Mouse (Mus musculus) lung, embryonic 15.5 days (tissue): ENCODE results near the gene Lclat1. TPM values are rescaled to one million over a fixed set of nuclear protein-coding genes. Genes with fewer than 3 reads are reported as not detected.

ENCODE experiments used
- ATAC-seq: fragments of 200-750 bp; cut with Nextera tagmentation; 2 replicates; pipeline ENCODE4 v1.8.0; 2017; ENCODE audit warnings: moderate number of reproducible peaks, borderline replicate concordance; ENCODE audit not compliant: low FRiP score, low TSS enrichment; ENCODE audit errors: extremely low read depth
- H3K27ac ChIP-seq: fragments of 300-500 bp; sonication (generic); 2 replicates; pipeline ENCODE4 v1.5.1; 2015; ENCODE audit warnings: moderate library complexity, mild to moderate bottlenecking, inconsistent platforms
- H3K27me3 ChIP-seq: fragments of 300-500 bp; sonication (generic); 2 replicates; pipeline ENCODE4 v1.6.1; 2015; ENCODE audit warnings: inconsistent platforms
- H3K36me3 ChIP-seq: fragments of 300-500 bp; sonication (generic); 2 replicates; pipeline ENCODE4 v1.6.1; 2015; ENCODE audit warnings: inconsistent platforms
- H3K4me1 ChIP-seq: fragments of 300-500 bp; sonication (generic); 2 replicates; pipeline ENCODE4 v1.6.1; 2015; ENCODE audit warnings: inconsistent platforms
- H3K4me2 ChIP-seq: fragments of 300-500 bp; sonication (generic); 2 replicates; pipeline ENCODE4 v1.6.1; 2015; ENCODE audit warnings: inconsistent platforms, mild to moderate bottlenecking, moderate library complexity
- H3K4me3 ChIP-seq: fragments of 300-500 bp; sonication (generic); 2 replicates; pipeline ENCODE4 v1.5.1; 2015; ENCODE audit warnings: mild to moderate bottlenecking, inconsistent platforms
- H3K9ac ChIP-seq: fragments of 300-500 bp; sonication (generic); 2 replicates; pipeline ENCODE4 v1.6.1; 2015; ENCODE audit warnings: inconsistent platforms
- H3K9me3 ChIP-seq: fragments of 300-500 bp; sonication (generic); 2 replicates; pipeline ENCODE4 v1.6.1; 2016; ENCODE audit warnings: inconsistent platforms
- WGBS: fragments of 180-500 bp; shearing (Covaris S2); methylation state at CpG from one replicate; pipeline ENCODE4 v1.1.7; 2015; 5-methylcytosine and 5-hydroxymethylcytosine counted together
- polyA plus RNA-seq: library from polyadenylated mRNA; unstranded; fragments of >200 nt; fragmentation: Nextera tagmentation; extraction: Ambion mirVana; gene quantifications from 2 replicates; pipeline ENCODE4 v1.2.1, GENCODE M21; 2015

Gene Lclat1
- polyA plus RNA-seq, 1 experiment from 2014 or later, result 13.4 TPM

- H3K4me1 ChIP-seq, result peaks cover 8% of the 10 kb centered on the region
- no peak overlapping the region for H3K4me2 ChIP-seq
- no peak overlapping the region for H3K27ac ChIP-seq
- H3K9me3 ChIP-seq, result no peaks in the 10 kb centered on the region
- WGBS, result 84% methylated on average over 11 of the region's 11 CpGs
- H3K4me3 ChIP-seq, result no peak overlapping the region
- no peak overlapping the region for H3K9ac ChIP-seq
- H3K27me3 ChIP-seq, result no peaks in the 10 kb centered on the region
- no peak for ATAC-seq
- H3K36me3 ChIP-seq, result no peaks in the 10 kb centered on the region
These were observed 12.7 kb upstream of the Lclat1 start for GRCm38 (mm10) chr17:73095070-73095469.

GRCm38 (mm10) chr17:73095585-73095984 is 12.2 kb upstream of the Lclat1 start:
- H3K27ac ChIP-seq, result no peak overlapping the region
- 92% methylated on average over 8 of the region's 8 CpGs for WGBS
- peaks cover 8% of the 10 kb centered on the region for H3K4me1 ChIP-seq
- H3K9ac ChIP-seq, result no peak overlapping the region
- no peak overlapping the region for H3K4me2 ChIP-seq
- no peak overlapping the region for H3K4me3 ChIP-seq
- no peaks in the 10 kb centered on the region for H3K27me3 ChIP-seq
- H3K9me3 ChIP-seq, result no peaks in the 10 kb centered on the region
- no peaks in the 10 kb centered on the region for H3K36me3 ChIP-seq
- ATAC-seq, result no peak

DNA sequence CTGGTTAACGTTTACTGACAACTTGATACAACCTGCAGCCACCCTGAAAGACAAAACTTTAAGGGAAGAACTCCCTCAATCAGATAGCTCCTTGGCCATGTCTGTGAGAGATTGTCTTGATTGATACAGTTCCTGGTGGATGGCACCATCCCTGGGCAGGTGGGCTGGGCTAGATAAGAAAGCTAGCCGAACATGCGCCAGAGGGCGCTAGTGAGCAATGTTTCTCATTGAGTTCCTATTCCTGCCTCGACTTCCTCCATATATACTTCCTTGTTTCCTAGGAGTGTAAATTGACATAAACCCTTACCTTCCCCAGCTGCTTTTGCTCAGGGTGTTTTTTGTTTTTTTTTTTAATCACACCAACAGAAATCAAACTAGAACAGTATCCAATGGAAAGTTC is 11.3 kb upstream of the Lclat1 start:
- Histone ChIP-seq H3K4me1 (peaks cover 8% of the 10 kb centered on the region), H3K9me3 (no peaks in the 10 kb centered on the region), H3K4me3 (no peak overlapping the region), H3K9ac (no peak overlapping the region), H3K36me3 (no peaks in the 10 kb centered on the region), H3K4me2 (no peak overlapping the region), H3K27me3 (no peaks in the 10 kb centered on the region), H3K27ac (no peak overlapping the region)
- no peak for ATAC-seq
- 43% methylated on average over 5 of the region's 5 CpGs for WGBS

GRCm38 (mm10) chr17:73098636-73099035 is 9.1 kb upstream of the Lclat1 start:
- WGBS, result 29% methylated on average over 1 of the region's 1 CpGs
- H3K4me2 ChIP-seq, result no peak overlapping the region
- H3K27me3 ChIP-seq, result no peaks in the 10 kb centered on the region
- H3K9ac ChIP-seq, result no peak overlapping the region
- no peak overlapping the region for H3K4me3 ChIP-seq
- H3K27ac ChIP-seq, result no peak overlapping the region
- H3K36me3 ChIP-seq, result no peaks in the 10 kb centered on the region
- no peak; the same call in 1 of the 2 replicates for ATAC-seq
- no peaks in the 10 kb centered on the region for H3K9me3 ChIP-seq
- H3K4me1 ChIP-seq, result no peaks in the 10 kb centered on the region

- H3K9ac ChIP-seq, result no peak overlapping the region
- no peaks in the 10 kb centered on the region for H3K4me1 ChIP-seq
- no peak overlapping the region for H3K4me2 ChIP-seq
- H3K27ac ChIP-seq, result no peak overlapping the region
- no peak overlapping the region for H3K4me3 ChIP-seq
- H3K9me3 ChIP-seq, result no peaks in the 10 kb centered on the region
- no peak for ATAC-seq
- no peaks in the 10 kb centered on the region for H3K36me3 ChIP-seq
- 92% methylated on average over 5 of the region's 5 CpGs for WGBS
- H3K27me3 ChIP-seq, result no peaks in the 10 kb centered on the region
These were observed 7.4 kb upstream of the Lclat1 start for GRCm38 (mm10) chr17:73100396-73100795.

DNA sequence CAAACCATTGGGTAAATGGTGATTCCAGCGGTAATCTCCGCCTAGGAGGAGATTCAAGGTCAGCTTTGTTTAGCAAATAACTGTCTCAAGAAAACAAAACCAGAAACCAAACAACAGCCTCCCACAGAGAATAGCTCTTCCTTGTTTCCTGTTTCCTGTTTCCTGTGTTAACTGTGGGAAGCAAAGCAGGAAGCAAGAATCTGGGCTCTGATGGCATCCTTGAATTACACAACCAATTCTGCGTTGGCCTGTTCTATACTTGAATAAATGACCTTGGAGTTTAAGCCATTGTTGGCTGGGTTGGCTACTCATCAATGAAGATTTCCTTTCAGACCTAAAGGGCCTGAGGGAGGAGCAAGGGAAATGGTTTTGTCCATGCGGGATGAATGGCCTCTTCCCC is 5.2 kb upstream of the Lclat1 start:
- 73% methylated on average over 4 of the region's 4 CpGs for WGBS
- Histone ChIP-seq H3K9me3 (no peaks in the 10 kb centered on the region), H3K9ac (no peak overlapping the region), H3K4me1 (no peaks in the 10 kb centered on the region), H3K27me3 (no peaks in the 10 kb centered on the region), H3K36me3 (no peaks in the 10 kb centered on the region), H3K4me3 (no peak overlapping the region), H3K27ac (no peak overlapping the region), H3K4me2 (no peak overlapping the region)
- no peak for ATAC-seq

DNA sequence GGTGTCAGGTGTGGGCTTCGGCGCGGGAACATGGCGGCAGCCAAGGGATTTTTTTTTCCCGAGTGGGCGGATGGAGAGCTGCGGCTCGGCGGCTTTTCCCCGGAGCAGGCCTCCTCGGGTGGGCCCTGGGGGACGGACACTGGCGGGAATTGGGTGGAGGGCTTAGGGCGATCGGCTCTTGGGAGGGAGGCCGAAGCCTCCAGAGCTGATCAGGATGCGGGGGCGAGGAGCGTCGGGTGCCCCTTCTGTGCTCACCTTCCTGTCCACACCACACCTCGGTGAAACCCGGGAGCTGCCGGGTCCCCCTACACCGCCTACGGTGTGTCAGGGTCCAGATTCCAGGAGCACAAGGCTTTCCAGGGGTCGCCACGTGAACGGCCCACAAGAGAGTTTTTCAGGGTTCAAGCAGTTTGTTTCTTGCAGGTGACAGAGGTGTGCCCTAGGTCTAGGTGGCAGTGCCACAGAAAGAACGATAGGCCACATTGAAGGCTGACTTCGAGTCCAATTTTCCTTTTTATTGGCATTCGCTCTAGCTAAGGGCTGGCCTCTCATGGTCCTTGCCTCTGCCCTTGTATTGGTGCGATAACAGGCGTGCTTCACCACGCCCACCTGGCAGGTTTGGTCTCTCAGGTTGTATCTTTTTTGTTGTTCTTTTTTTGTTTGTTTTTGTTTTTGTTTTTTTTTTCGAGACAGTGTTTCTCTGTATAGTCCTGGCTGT is 544 bp downstream of the Lclat1 start:
- peaks cover 25% of the 10 kb centered on the region for H3K4me1 ChIP-seq
- peak overlapping the region; percentile 67 for H3K27ac ChIP-seq
- no peaks in the 10 kb centered on the region for H3K9me3 ChIP-seq
- H3K9ac ChIP-seq, result peak overlapping the region; percentile 86
- H3K27me3 ChIP-seq, result no peaks in the 10 kb centered on the region
- peak overlapping the region; percentile 88 for H3K4me3 ChIP-seq
- no peaks in the 10 kb centered on the region for H3K36me3 ChIP-seq
- peak overlapping the region; percentile 89 for H3K4me2 ChIP-seq
- 3% methylated on average over 34 of the region's 35 CpGs for WGBS
- ATAC-seq, result peak; percentile 48

DNA sequence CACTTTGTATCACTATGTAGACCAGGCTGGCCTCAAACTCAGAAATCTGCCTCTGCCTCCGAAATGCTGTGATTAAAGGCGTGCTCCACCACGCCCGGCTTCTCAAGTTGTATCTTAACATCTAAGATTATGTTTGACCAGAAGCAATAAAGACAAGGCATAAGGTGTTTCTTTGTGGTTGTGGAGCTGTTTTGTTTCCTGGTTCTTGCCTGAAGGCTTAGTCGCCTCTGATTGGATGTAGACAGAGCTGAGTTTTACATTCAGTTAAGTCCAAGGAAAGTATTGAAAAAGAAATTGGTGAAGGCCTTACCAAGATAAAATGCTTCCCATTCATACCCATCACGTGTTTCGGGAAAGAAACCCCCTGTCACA is 1.1 kb downstream of the Lclat1 start:
- Histone ChIP-seq H3K36me3 (no peaks in the 10 kb centered on the region), H3K4me3 (peak overlapping the region; percentile 88), H3K27ac (no peak overlapping the region), H3K27me3 (no peaks in the 10 kb centered on the region), H3K4me2 (peak overlapping the region; percentile 89), H3K9ac (no peak overlapping the region; the same call in 1 of the 2 replicates), H3K9me3 (no peaks in the 10 kb centered on the region), H3K4me1 (peaks cover 26% of the 10 kb centered on the region)
- ATAC-seq, result no peak
- WGBS, result 75% methylated on average over 7 of the region's 7 CpGs

- Histone ChIP-seq H3K4me1 (peaks cover 26% of the 10 kb centered on the region), H3K9ac (no peak overlapping the region), H3K27me3 (no peaks in the 10 kb centered on the region), H3K4me3 (no peak overlapping the region), H3K36me3 (no peaks in the 10 kb centered on the region), H3K9me3 (no peaks in the 10 kb centered on the region), H3K27ac (peak overlapping the region; percentile 47; the same call in 1 of the 2 replicates), H3K4me2 (no peak overlapping the region)
- no peak for ATAC-seq
- 51% methylated on average over 7 of the region's 7 CpGs for WGBS
These were observed 4.3 kb downstream of the Lclat1 start for GRCm38 (mm10) chr17:73112128-73112527.

DNA sequence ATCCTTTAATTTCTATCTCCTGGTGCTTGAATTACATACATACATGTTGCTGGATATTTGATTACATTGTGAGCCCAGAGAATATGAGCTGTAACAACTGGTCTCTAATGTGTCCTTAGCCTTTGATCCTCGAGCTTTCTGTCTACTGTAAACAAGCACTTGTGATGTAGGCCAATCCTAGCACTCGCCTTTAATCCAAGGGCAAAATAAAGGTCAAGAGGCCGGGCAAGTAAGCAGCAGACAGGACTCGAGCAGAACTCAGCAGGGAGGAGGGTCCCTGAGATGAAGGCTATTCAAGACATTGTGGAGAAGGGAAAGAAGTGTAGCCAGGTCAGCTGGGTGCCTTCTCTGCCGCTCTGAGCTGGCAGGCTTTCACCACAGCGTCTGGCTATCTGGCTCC is 4.8 kb downstream of the Lclat1 start:
- H3K4me3 ChIP-seq, result no peak overlapping the region
- no peak; the same call in 1 of the 2 replicates for ATAC-seq
- no peak overlapping the region for H3K4me2 ChIP-seq
- H3K9ac ChIP-seq, result no peak overlapping the region
- peaks cover 26% of the 10 kb centered on the region for H3K4me1 ChIP-seq
- no peaks in the 10 kb centered on the region for H3K27me3 ChIP-seq
- H3K27ac ChIP-seq, result peak overlapping the region; percentile 41
- no peaks in the 10 kb centered on the region for H3K36me3 ChIP-seq
- WGBS, result 17% methylated on average over 6 of the region's 6 CpGs
- H3K9me3 ChIP-seq, result no peaks in the 10 kb centered on the region

- Histone ChIP-seq H3K27ac (no peak overlapping the region), H3K9me3 (no peaks in the 10 kb centered on the region)
These were observed 5.4 kb downstream of the Lclat1 start for GRCm38 (mm10) chr17:73113230-73113629.

GRCm38 (mm10) chr17:73118134-73118533 is 10.3 kb downstream of the Lclat1 start:
- H3K4me2 ChIP-seq, result no peak overlapping the region
- H3K4me1 ChIP-seq, result peaks cover 12% of the 10 kb centered on the region; the same call in 1 of the 2 replicates
- no peak overlapping the region for H3K9ac ChIP-seq
- 87% methylated on average over 3 of the region's 3 CpGs for WGBS
- no peaks in the 10 kb centered on the region for H3K36me3 ChIP-seq
- no peaks in the 10 kb centered on the region for H3K27me3 ChIP-seq
- no peak overlapping the region for H3K4me3 ChIP-seq
- H3K9me3 ChIP-seq, result no peaks in the 10 kb centered on the region
- no peak overlapping the region for H3K27ac ChIP-seq
- no peak for ATAC-seq

More at GRCm38 (mm10) chr17:73113230-73113629, 5.4 kb downstream of the Lclat1 start:
- H3K4me1 ChIP-seq, result peaks cover 26% of the 10 kb centered on the region
- WGBS, result 77% methylated on average over 4 of the region's 4 CpGs
- H3K4me3 ChIP-seq, result no peak overlapping the region
- H3K4me2 ChIP-seq, result no peak overlapping the region
- ATAC-seq, result no peak
- H3K27me3 ChIP-seq, result no peaks in the 10 kb centered on the region
- H3K9ac ChIP-seq, result no peak overlapping the region
- H3K36me3 ChIP-seq, result no peaks in the 10 kb centered on the region
